Mouse (Mus musculus) E14TG2a.4 (cell line): ENCODE data around the gene Prg2.

Experiments used
- CTCF ChIP-seq: conservative IDR thresholded peaks from 2 replicates; pipeline ENCODE4 v1.5.1; 2014; ENCODE audit warnings: low read length
- NANOG ChIP-seq: IDR thresholded peaks from 2 replicates; pipeline ENCODE4 v1.6.1; 2014; ENCODE audit warnings: borderline replicate concordance, low read length, mixed read lengths
- POU5F1 ChIP-seq: IDR thresholded peaks from 2 replicates; pipeline ENCODE4 v1.6.1; 2014; ENCODE audit warnings: low read length, borderline replicate concordance

DNA sequence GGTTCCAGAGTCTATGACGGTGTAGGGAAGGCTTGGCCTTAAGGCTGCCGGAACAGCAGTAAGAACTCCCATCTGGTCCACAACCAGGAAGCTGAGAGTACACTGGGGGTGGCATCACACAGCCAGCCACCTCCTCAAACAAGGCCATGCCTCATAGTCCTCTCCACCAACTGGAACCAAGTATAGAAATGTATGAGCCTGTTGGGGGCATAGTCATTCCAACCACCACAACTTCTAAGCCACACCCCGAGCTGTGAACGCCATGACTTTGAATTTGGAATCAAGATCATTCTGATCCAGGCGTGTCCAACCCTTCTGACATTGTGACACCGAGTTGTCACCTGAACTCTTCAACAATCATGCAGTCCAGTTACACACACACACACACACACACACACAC is 40.5 kb upstream of the Prg2 start:
- TF ChIP-seq CTCF = no peak
- TF ChIP-seq POU5F1 = no peak
- TF ChIP-seq NANOG = no peak
